Mouse (Mus musculus) small intestine, adult 2 months (tissue): ENCODE measurements around the gene Mapkapk2. TPM values are rescaled to one million over a fixed set of nuclear protein-coding genes. Genes with fewer than 3 reads are reported as not detected.

Source experiments
- H3K27ac ChIP-seq: fragments of 200-500 bp; 2 replicates; pipeline ENCODE4 v1.5.1; 2012; ENCODE audit warnings: low read depth, low read length, control low read depth, inconsistent platforms; ENCODE audit not compliant: insufficient read depth
- H3K27me3 ChIP-seq: fragments of 200-500 bp; 2 replicates; pipeline ENCODE4 v1.6.1; 2012; ENCODE audit warnings: mild to moderate bottlenecking, moderate library complexity, low read length, inconsistent platforms; ENCODE audit not compliant: control insufficient read depth, insufficient read depth
- H3K36me3 ChIP-seq: fragments of 200-500 bp; 2 replicates; pipeline ENCODE4 v1.6.1; 2012; ENCODE audit warnings: mild to moderate bottlenecking, low read length, control low read depth, inconsistent platforms; ENCODE audit not compliant: control insufficient read depth, insufficient read depth
- H3K4me1 ChIP-seq: fragments of 200-500 bp; 2 replicates; pipeline ENCODE4 v1.6.1; 2012; ENCODE audit warnings: low read length, inconsistent platforms, mixed read lengths; ENCODE audit not compliant: control insufficient read depth, insufficient read depth, insufficient read length
- H3K4me3 ChIP-seq: fragments of 200-500 bp; 2 replicates; pipeline ENCODE4 v1.5.1; 2012; ENCODE audit warnings: low read depth, mild to moderate bottlenecking, control low read depth, inconsistent platforms, low read length, moderate library complexity
- CTCF ChIP-seq: fragments of 200-500 bp; IDR thresholded peaks from 2 replicates; pipeline ENCODE4 v1.5.1; 2012; ENCODE audit warnings: low read depth, mild to moderate bottlenecking, control low read depth, inconsistent platforms, low read length, moderate library complexity, mixed read lengths; ENCODE audit not compliant: insufficient replicate concordance, insufficient read length; ENCODE audit errors: extremely low read depth
- POLR2A ChIP-seq: fragments of 200-500 bp; IDR thresholded peaks from 2 replicates; pipeline ENCODE4 v1.6.1; 2012; ENCODE audit warnings: low read depth, mild to moderate bottlenecking, control low read depth, inconsistent platforms, low read length, moderate library complexity
- whole genome bisulfite sequencing: fragments of 180-500 bp; shearing (Covaris S2); methylation state at CpG from one replicate; pipeline ENCODE4 v1.1.7; 2018; 5-methylcytosine and 5-hydroxymethylcytosine counted together
- polyA plus RNA-seq: library from polyadenylated mRNA; depleted of rRNA; stranded (reverse); fragments of >200 nt; gene quantifications from 2 replicates; pipeline ENCODE4 v1.2.3, GENCODE M21; 2012

The Mapkapk2 gene
- polyA plus RNA-seq, 1 experiment = 61.0 TPM

- Histone ChIP-seq H3K27me3 (no peaks in the 10 kb centered on the region), H3K4me3 (no peak overlapping the region), H3K4me1 (no peaks in the 10 kb centered on the region), H3K36me3 (no peaks in the 10 kb centered on the region), H3K27ac (no peak overlapping the region)
- TF ChIP-seq POLR2A (no peak), CTCF (peak; percentile 60; the same call in 1 of the 2 replicates)
- WGBS = 9% methylated on average over 6 of the region's 6 CpGs
Observed at GRCm38 (mm10) chr1:131115932-131116331, 18.3 kb upstream of the Mapkapk2 start.

- Histone ChIP-seq H3K27ac (no peak overlapping the region), H3K4me1 (peaks cover 2% of the 10 kb centered on the region), H3K4me3 (no peak overlapping the region), H3K36me3 (no peaks in the 10 kb centered on the region), H3K27me3 (no peaks in the 10 kb centered on the region)
- peak; percentile 39; the same call in 1 of the 2 replicates for TF ChIP-seq CTCF
- no peak for TF ChIP-seq POLR2A
- 20% methylated on average over 6 of the region's 6 CpGs for WGBS
Observed at GRCm38 (mm10) chr1:131112576-131112975, 14.9 kb upstream of the Mapkapk2 start.

- Histone ChIP-seq H3K4me3 (no peak overlapping the region), H3K36me3 (no peaks in the 10 kb centered on the region), H3K27ac (peak overlapping the region; percentile 40), H3K4me1 (peaks cover 2% of the 10 kb centered on the region), H3K27me3 (no peaks in the 10 kb centered on the region)
- no peak for TF ChIP-seq CTCF
- no peak for TF ChIP-seq POLR2A
- 73% methylated on average over 12 of the region's 12 CpGs for WGBS
Observed at GRCm38 (mm10) chr1:131110525-131111106, 13.0 kb upstream of the Mapkapk2 start.

- H3K36me3 ChIP-seq = no peaks in the 10 kb centered on the region
- no peak for TF ChIP-seq POLR2A
- TF ChIP-seq CTCF = no peak
- H3K27me3 ChIP-seq = no peaks in the 10 kb centered on the region
- 38% methylated on average over 10 of the region's 10 CpGs for WGBS
- H3K4me3 ChIP-seq = no peak overlapping the region
- peaks cover 2% of the 10 kb centered on the region for H3K4me1 ChIP-seq
- no peak overlapping the region for H3K27ac ChIP-seq
Observed at GRCm38 (mm10) chr1:131107575-131108308, 10.1 kb upstream of the Mapkapk2 start.

- WGBS = 56% methylated on average over 10 of the region's 10 CpGs
- TF ChIP-seq POLR2A (no peak), CTCF (no peak)
- Histone ChIP-seq H3K27ac (peak overlapping the region; percentile 36; the same call in 1 of the 2 replicates), H3K27me3 (no peaks in the 10 kb centered on the region), H3K4me3 (no peak overlapping the region), H3K36me3 (no peaks in the 10 kb centered on the region), H3K4me1 (peaks cover 2% of the 10 kb centered on the region; the same call in 1 of the 2 replicates)
Observed at GRCm38 (mm10) chr1:131103776-131104424, 6.3 kb upstream of the Mapkapk2 start.

- Histone ChIP-seq H3K27me3 (no peaks in the 10 kb centered on the region), H3K27ac (no peak overlapping the region), H3K4me3 (no peak overlapping the region), H3K4me1 (peaks cover 3% of the 10 kb centered on the region; the same call in 1 of the 2 replicates), H3K36me3 (no peaks in the 10 kb centered on the region)
- 91% methylated on average over 1 of the region's 1 CpGs for WGBS
- no peak for TF ChIP-seq CTCF
- no peak for TF ChIP-seq POLR2A
Observed at GRCm38 (mm10) chr1:131100808-131101207, 3.2 kb upstream of the Mapkapk2 start.

GRCm38 (mm10) chr1:131096803-131097699, 575 bp downstream of the Mapkapk2 start:
- TF ChIP-seq POLR2A = peak; percentile 27; the same call in 1 of the 2 replicates
- no peak for TF ChIP-seq CTCF
- Histone ChIP-seq H3K4me1 (peaks cover 11% of the 10 kb centered on the region; the same call in 1 of the 2 replicates), H3K36me3 (no peaks in the 10 kb centered on the region; the same call in 1 of the 2 replicates), H3K27me3 (no peaks in the 10 kb centered on the region), H3K4me3 (peak overlapping the region; percentile 80), H3K27ac (peak overlapping the region; percentile 65)
- 1% methylated on average over 95 of the region's 98 CpGs for WGBS
